ENCODE assay signal across 42 mouse cellular contexts in the genomic region with DNA sequence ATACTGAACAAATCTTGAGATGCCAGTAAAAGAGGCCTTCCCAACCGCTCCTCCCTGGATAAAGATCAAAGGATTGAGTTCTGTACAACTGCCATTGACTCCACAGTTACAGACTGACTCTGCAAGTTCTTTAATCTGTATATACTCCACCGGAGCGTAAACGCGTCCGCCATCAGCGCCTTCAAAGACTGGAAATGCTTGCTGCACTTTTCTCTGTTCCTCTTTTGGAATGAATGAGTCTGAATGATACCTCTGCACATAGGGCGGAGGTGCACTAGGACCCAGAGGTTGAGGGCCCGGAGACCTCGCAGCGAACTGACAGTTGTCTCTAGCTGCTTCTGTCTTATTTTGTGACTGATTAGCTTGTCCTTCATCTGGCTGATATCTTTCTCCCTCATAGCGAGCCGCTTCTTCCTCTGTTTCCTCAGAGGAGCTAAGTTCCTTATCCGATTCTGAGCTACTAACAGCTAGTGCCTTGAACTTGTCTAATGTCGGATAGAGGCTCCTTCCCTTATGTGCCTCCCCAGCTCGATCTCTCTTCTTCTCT. TPM values are rescaled to one million over a fixed set of nuclear protein-coding genes. Genes with fewer than 3 reads are reported as not detected.
"Had no signal": no experiment of that assay in that cellular context is flagged by ENCODE, and none has a peak within 500 bp of the region (broad histone marks: within the 10 kb centered on the region; RNA-seq: fewer than 3 reads in every experiment).

No protein-coding gene starts in this region.

RNA-seq across cellular contexts. Expression of a gene that starts 48.7 kb away (rescaled TPM):
- total RNA-seq: heart, postnatal 10 days; heart, postnatal 14 days; heart, postnatal 25 days; heart, postnatal 36 days; heart, postnatal 4 days; hematopoietic stem cell, adult 5-6 weeks; hindbrain, postnatal 0 days; layer of hippocampus, adult 18-20 months; layer of hippocampus, adult 2 months; layer of hippocampus, adult 8-10 months; layer of hippocampus, postnatal 10 days; layer of hippocampus, postnatal 14 days; layer of hippocampus, postnatal 25 days; layer of hippocampus, postnatal 36 days; left cerebral cortex, adult 18-20 months; left cerebral cortex, adult 2 months; left cerebral cortex, adult 8-10 months had no signal
- polyA plus RNA-seq: heart, embryonic 11.5 days; heart, embryonic 12.5 days; heart, embryonic 13.5 days; heart, embryonic 14.5 days; heart, embryonic 15.5 days; heart, embryonic 16.5 days; heart, postnatal 0 days; hindbrain, embryonic 10.5 days; hindbrain, embryonic 11.5 days; hindbrain, embryonic 12.5 days; hindbrain, embryonic 13.5 days; hindbrain, embryonic 14.5 days; hindbrain, embryonic 15.5 days; hindbrain, embryonic 16.5 days; hindbrain, postnatal 0 days; inflammation-experienced regulatory T-cells, adult 6 months; intestine, embryonic 14.5 days; intestine, embryonic 15.5 days; intestine, embryonic 16.5 days; intestine, postnatal 0 days; kidney, adult 2 months; kidney, embryonic 14.5 days; kidney, embryonic 15.5 days; kidney, embryonic 16.5 days; kidney, postnatal 0 days; large intestine, adult 2 months had no signal
